21 mouse cellular contexts compared by ENCODE assay signal in genomic region chr17:70614407-70615060, GRCm38 (mm10).
DNase-seq lines count a peak whose midpoint lies in the region; ATAC-seq and TF ChIP-seq lines count a peak whose summit lies in the region.
"Had no signal": no experiment of that assay in that cellular context is flagged by ENCODE, and none has a peak within 500 bp of the region (broad histone marks: within the 10 kb centered on the region; RNA-seq: fewer than 3 reads in every experiment).

No protein-coding gene starts in this region.

- H3K4me3 ChIP-seq in layer of hippocampus, adult 2 months: no peak overlapping the region
- no peak overlapping the region for H3K4me3 ChIP-seq in neural tube, embryonic 14.5 days (ENCODE audit: low read depth, low read length)
- no peak overlapping the region for H3K4me3 ChIP-seq in neural tube, embryonic 15.5 days (replicated peaks)
- no peak overlapping the region for H3K4me3 ChIP-seq in hindbrain, embryonic 16.5 days (ENCODE audit: low read length)
- H3K4me3 ChIP-seq: embryonic facial prominence, embryonic 15.5 days; left cerebral cortex, adult 2 months had no signal

- WGBS in neural tube, embryonic 14.5 days: 70% methylated on average over 5 of the region's 5 CpGs
- 62% methylated on average over 5 of the region's 5 CpGs for WGBS in neural tube, embryonic 15.5 days
- 62% methylated on average over 5 of the region's 5 CpGs for WGBS in hindbrain, embryonic 16.5 days

- H3K27me3 ChIP-seq in neural tube, embryonic 14.5 days (ENCODE audit: control insufficient read depth, insufficient read depth, low read length): no peaks in the 10 kb centered on the region
- no peaks in the 10 kb centered on the region for H3K27me3 ChIP-seq in neural tube, embryonic 15.5 days (replicated peaks)
- no peaks in the 10 kb centered on the region for H3K27me3 ChIP-seq in hindbrain, embryonic 16.5 days (replicated peaks; ENCODE audit: control insufficient read depth, insufficient read depth, low read length)
- H3K27me3 ChIP-seq: embryonic facial prominence, embryonic 15.5 days had no signal

- no peak overlapping the region for H3K4me2 ChIP-seq in neural tube, embryonic 14.5 days (ENCODE audit: low read depth, low read length)
- H3K4me2 ChIP-seq in neural tube, embryonic 15.5 days: no peak overlapping the region
- no peak overlapping the region for H3K4me2 ChIP-seq in hindbrain, embryonic 16.5 days (ENCODE audit: low read length)
- H3K4me2 ChIP-seq: embryonic facial prominence, embryonic 15.5 days had no signal

- no peak for DNase-seq in layer of hippocampus, adult 2 months (ENCODE audit: low spot score in 2 of 2)
- no peak for DNase-seq in layer of hippocampus, adult 9-10 months (ENCODE audit: low spot score)
- DNase-seq in cerebellum, adult 18-20 months: no peak
- no peak for DNase-seq in cerebellum, adult 9-10 months
- DNase-seq: adrenal gland, adult 2 months; B cell, adult 2 months; cerebellum, adult 8-10 months; kidney, adult 18-20 months; kidney, postnatal 4 days; liver, postnatal 0 days; lung, postnatal 14 days; right cerebral cortex, postnatal 4 days; thymus, postnatal 36 days had no signal

- TF ChIP-seq CTCF in layer of hippocampus, adult 2 months (conservative IDR thresholded peaks at IDR 0.05): no peak

- H3K9me3 ChIP-seq in neural tube, embryonic 14.5 days (ENCODE audit: control insufficient read depth, low read length): no peaks in the 10 kb centered on the region
- H3K9me3 ChIP-seq in neural tube, embryonic 15.5 days (replicated peaks): no peaks in the 10 kb centered on the region
- no peaks in the 10 kb centered on the region for H3K9me3 ChIP-seq in hindbrain, embryonic 16.5 days (ENCODE audit: control insufficient read depth, low read length)
- H3K9me3 ChIP-seq: embryonic facial prominence, embryonic 15.5 days had no signal

- no peak overlapping the region for H3K9ac ChIP-seq in neural tube, embryonic 14.5 days (replicated peaks; ENCODE audit: low read depth, low read length)
- no peak overlapping the region for H3K9ac ChIP-seq in neural tube, embryonic 15.5 days (replicated peaks)
- no peak overlapping the region for H3K9ac ChIP-seq in hindbrain, embryonic 16.5 days (ENCODE audit: low read depth, low read length)
- H3K9ac ChIP-seq: embryonic facial prominence, embryonic 15.5 days; liver, postnatal 0 days had no signal

- H3K4me1 ChIP-seq in neural tube, embryonic 14.5 days (ENCODE audit: control insufficient read depth, insufficient read depth, low read length): no peaks in the 10 kb centered on the region
- no peaks in the 10 kb centered on the region for H3K4me1 ChIP-seq in neural tube, embryonic 15.5 days
- H3K4me1 ChIP-seq in hindbrain, embryonic 16.5 days (ENCODE audit: control insufficient read depth, insufficient read depth, low read depth, low read length): no peaks in the 10 kb centered on the region
- H3K4me1 ChIP-seq: embryonic facial prominence, embryonic 15.5 days had no signal

- no peaks in the 10 kb centered on the region for H3K36me3 ChIP-seq in neural tube, embryonic 14.5 days (ENCODE audit: control insufficient read depth, insufficient read depth, low read length)
- H3K36me3 ChIP-seq in neural tube, embryonic 15.5 days: no peaks in the 10 kb centered on the region
- no peaks in the 10 kb centered on the region for H3K36me3 ChIP-seq in hindbrain, embryonic 16.5 days (ENCODE audit: control insufficient read depth, insufficient read depth, low read length)
- H3K36me3 ChIP-seq: embryonic facial prominence, embryonic 15.5 days; G1E had no signal

- ATAC-seq in neural tube, embryonic 14.5 days (ENCODE audit: low read depth): peak; percentile 38; the same call in 1 of the 2 replicates
- no peak for ATAC-seq in neural tube, embryonic 15.5 days (ENCODE audit: low FRiP score)
- peak; percentile 61 for ATAC-seq in hindbrain, embryonic 16.5 days
- ATAC-seq: inflammation-experienced regulatory T-cells, adult 6 months; liver, postnatal 0 days; Patski had no signal

- peak overlapping the region; percentile 60 for H3K27ac ChIP-seq in layer of hippocampus, adult 2 months
- no peak overlapping the region for H3K27ac ChIP-seq in neural tube, embryonic 14.5 days (ENCODE audit: low read depth, low read length)
- no peak overlapping the region for H3K27ac ChIP-seq in neural tube, embryonic 15.5 days (replicated peaks)
- no peak overlapping the region for H3K27ac ChIP-seq in hindbrain, embryonic 16.5 days (ENCODE audit: low read depth, low read length)
- H3K27ac ChIP-seq: embryonic facial prominence, embryonic 15.5 days; left cerebral cortex, adult 2 months had no signal
